Mouse (Mus musculus): ENCODE results near the gene Ifi35.
"Not testable (repeated sequence)": the region's sequence is repeated elsewhere in the genome, so short reads cannot be mapped to it uniquely, and the experiment has no call there.

Gene Ifi35

DNA sequence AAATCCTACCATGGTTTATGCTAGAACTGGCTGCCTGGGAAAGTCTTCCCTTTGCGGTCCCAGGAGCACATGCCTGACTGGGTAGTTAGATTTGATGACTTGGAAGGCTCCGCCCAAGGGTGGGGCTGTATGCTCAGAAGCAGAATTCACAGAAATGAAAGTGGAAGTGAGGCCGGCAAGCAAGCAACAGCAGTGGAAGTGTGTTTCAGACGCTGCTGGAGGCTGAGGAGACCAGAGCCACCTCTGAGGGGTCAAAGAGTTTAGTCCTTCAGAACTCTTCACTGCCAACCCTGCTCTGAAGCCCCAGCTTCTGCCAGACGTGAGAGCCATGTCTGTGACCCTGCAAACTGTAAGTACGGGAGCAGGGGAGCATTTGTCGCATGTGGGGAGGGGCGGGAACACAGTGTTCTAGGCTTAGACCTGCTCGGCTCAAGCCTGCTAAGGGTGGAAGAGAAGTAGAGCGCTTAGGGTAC, at the start of gene Ifi35:
TSS of gene Ifi35 (plus strand) at position 134 of the 473 bp plus-strand sequence.
- no peak for DNase-seq

DNA sequence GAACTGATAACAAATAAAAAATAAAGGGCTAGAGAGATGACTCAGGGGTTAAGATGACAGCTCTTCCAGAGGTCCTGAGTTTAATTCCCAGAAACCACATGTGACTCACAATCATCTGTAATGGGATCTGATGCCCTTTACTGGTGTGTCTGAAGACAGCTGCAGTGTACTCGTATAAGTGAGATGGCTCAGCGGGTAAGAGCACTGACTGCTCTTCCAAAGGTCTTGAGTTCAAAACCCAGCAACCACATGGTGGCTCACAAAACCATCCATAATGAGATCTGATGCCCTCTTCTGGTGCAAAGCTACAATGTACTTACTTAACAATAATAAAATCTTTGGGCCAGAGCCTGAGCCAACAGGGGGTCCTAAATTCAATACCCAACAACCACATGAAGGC, 32.9 kb upstream of the Ifi35 start:
- no peak for DNase-seq

DNA sequence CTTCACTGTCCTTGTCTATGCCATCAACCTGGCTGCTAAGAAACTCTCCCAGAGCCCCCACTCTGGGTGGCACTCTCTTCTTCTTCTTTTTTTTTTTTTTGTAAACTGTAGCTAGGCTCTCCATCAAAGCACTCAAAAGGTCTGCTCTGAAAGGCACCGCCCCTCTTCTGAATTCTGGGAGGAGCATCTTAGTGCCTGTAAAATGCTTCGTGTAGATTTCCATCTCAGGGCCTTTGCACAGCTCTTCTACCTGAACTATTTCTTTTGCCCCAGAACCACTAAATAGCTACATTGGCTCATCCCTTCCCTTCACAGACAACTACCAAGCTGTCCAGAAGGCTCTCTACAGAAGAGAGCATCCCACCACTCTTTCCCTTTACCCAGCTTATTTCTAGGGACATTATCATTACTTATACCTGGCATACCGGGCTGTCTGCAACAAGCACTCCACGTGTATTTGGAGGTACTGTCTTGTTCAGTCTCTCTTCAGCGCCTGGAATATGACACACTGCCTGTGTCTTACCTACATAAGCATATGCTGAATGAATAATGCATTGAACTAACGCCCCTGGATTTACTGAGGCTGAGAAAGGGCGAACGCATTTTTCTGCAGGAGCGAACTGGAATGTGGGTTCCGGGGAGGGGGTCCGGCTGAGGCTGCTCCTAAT, 31.6 kb upstream of the Ifi35 start:
- no peak for DNase-seq

DNA sequence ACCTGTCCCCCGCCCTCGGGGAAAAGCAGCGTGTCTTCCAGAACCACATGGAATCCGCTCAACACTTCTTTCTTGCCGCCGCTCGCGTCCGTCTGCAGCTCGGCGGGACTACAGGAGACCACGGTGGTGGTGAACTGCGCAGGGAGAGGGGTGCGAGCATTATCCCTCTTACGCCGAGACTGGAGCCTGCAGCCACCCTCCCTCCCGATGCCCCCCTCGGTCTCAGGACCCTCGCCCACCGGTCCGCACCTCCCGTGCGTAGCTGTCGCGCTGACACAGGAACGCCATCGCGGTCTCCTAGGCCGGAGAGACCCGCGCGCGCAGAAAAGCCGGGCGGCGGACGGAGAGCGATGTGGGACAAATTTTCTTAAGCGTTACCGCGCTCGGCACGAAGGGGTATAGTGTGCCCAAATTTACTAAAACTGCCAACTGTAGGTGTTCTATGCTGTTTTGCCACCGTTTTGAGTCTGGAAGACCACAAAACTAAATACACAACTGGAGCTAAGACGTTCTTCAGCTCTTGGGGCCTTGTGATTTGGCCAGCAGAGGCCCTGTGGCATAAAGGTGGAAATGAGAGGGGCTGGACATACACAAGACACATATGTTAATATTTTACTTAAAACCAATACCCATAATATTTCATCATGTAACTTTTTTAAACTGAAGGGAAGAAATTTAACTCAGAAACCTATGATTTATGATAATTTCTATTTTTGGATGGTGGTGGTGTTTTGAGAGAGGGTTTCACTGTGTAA, 30.9 kb upstream of the Ifi35 start, which contains the start of gene Aarsd1:
TSS of gene Aarsd1 (minus strand) at position 515 of the 755 bp plus-strand sequence.
- peak; percentile 87 for DNase-seq

DNA sequence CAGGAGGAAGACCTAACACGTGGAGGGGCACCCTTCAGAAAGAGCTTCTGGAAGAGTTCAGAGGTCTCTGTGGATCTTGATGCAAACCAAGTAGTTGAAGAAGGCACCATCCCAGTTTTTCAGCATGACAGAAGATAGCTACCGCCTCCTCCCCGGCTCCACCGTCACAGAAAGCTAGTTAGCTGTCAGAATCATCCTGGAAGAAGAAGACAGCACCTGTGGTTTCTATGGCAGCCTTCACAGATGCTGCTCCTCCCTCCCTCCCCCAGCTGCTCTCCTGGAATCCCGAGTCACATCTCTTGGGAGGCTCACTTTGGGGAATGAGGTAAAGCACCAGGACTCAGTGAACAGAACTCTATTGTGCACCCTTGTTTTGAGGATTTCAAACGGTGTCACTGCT, 29.2 kb upstream of the Ifi35 start:
- DNase-seq = no peak

DNA sequence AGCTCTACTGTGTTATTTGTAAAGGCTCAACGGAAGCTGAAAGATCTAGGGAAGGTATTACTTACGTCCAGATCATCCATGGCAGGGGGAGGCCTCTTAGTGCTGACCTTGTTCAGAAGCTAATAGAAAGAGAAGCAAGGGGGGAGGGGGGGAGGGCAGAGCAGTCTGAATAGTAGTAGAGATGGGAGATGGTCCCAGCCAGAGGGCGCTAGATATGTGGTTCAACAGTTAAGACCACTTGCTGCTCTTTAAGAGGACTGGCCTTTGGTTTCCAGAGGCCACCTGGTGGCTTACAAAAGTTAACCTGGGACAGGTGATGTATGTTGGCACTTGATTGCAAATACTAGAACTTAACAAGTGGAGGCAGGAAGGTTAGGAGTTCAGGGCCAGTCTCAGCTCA, 28.6 kb upstream of the Ifi35 start:
- DNase-seq = no peak

DNA sequence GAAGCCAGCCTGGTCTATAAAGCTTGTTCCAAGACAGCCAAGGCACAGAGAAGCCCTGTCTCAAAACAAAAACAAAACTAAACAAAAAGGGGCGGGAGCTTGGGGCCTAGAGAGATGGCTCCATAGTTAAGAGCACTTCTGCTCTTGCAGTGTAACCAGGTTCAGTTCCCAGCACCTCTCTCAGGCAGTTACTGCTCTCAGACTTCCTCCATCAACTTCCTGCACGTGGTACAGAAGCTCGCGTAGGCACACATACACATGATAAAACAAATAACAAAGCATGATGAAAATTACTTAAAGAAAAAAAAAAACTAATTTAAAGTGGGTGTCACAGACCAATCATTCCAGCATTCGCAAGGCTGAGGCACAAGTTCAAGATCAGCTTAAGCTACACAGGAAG, 28.1 kb upstream of the Ifi35 start:
- no peak for DNase-seq

DNA sequence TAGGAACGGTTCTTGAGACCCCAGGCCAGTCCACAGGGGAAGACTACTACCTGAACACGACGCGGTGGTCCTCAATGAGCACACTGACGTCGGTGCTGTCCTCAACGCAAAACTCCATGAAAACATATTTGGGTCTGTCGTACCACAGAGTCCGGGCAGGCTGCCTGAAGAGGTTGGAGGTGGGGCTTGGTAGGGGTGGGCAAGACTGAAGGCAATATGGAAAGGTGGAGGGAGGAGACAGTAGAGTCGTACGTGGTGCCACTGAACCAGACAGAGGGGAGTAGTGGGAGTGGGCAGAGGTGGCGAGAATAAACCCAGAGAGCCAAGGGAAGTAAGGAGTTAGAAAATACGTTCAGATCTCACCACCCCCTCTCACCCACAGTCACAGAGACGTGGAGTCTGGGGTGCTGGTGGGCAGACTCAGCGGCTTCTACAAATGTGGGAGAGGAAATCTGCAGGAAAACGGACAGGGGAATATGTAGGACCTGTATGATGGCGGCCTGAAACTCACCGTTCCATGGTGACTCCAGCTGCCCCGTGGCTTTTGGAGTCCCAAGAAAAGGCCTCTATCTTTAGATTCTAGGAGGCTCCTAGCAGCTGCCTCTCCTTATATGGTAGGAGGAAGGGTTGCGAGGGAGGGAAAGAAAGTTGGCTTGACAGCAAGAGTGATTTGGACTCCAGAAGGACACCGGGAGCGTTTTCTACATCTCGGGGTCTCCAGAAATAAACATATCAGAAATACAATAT, 23.9 kb upstream of the Ifi35 start, which contains the start of gene Gm27029:
TSS of gene Gm27029 (minus strand) at position 692 of the 747 bp plus-strand sequence.
- peak; percentile 23 for DNase-seq

DNA sequence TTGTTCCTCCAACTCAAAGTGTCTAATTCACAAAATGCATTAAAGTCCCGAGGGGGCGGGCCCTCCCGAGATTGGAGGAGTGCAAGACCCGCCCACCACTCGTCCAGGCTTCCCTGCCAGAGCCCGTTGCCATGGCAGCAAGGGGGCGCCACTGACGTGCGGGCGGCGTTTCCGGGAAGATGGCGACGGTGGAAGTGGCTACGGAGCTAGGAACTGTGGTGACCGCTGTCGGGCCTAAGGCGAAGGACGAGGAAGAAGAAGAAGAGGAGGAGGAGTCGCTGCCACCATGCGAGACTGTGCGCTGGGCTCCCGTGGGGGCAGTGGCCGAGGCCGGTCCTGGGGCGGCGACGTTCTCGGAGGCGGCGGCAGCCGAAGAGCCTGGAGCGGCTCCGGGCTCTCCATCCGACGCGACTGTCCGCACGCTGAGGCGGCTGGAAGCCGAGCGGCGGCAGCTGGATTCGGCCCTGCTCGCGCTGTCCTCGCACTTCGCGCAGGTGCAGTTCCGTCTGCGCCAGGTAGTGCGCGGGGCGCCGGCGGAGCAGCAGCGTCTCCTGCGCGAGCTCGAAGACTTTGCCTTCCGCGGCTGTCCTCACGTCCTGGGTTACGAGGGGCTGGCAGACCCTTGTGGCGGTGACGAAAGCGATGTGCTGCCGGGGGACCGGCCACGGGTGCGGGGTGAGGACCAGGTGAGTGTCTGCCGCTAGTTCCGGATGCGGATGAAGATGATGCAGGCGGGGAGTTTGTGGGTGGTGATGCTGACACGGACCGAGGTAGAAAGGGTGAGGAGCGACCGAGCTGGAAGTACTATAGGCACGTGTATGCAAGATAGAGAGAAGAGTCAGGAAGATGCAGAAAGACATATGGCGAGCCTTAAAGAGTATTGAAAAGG, 23.0 kb upstream of the Ifi35 start, which contains the start of the genes Rundc1 and Ptges3l:
TSS of gene Rundc1 (plus strand) at position 161 of the 889 bp plus-strand sequence.
TSS of gene Ptges3l (minus strand) at position 409 of the 889 bp plus-strand sequence.
- DNase-seq = peak; percentile 95

DNA sequence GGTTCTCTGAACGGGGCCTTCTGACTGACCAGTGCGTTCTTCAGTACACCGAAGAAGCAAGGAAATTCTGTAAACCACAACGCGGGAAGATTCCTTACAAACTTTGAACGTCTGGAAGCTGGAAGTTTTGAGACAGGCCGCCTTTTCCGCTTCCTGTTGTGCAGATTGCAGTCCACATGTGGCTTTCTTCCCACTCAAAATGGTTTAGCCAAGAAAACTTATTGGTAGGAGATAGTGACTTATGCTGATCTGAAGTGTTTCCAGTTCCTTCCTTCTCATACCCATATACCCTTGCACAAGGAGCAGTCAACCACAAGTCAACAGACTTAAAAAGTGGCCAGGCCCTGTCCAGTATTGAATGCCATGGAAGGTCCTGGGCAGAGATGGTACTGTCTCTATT, 22.0 kb upstream of the Ifi35 start:
- no peak for DNase-seq

DNA sequence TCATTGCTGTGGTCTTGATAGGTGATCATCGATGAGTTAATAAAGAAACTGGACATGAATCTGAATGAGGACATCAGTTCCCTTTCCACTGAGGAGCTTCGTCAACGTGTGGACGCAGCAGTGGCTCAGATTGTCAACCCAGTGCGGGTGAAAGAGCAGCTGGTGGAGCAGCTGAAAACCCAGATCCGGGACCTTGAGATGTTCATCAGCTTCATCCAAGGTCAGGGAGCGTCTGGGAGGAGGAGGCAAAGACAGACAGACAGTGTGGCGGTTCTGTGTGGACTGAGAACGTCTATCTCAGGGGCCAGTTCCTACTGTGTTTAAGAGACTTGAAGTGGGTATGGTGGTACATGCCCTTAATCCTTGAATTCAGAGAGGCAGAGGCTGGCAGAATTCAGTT, 16.9 kb upstream of the Ifi35 start:
- DNase-seq = no peak

DNA sequence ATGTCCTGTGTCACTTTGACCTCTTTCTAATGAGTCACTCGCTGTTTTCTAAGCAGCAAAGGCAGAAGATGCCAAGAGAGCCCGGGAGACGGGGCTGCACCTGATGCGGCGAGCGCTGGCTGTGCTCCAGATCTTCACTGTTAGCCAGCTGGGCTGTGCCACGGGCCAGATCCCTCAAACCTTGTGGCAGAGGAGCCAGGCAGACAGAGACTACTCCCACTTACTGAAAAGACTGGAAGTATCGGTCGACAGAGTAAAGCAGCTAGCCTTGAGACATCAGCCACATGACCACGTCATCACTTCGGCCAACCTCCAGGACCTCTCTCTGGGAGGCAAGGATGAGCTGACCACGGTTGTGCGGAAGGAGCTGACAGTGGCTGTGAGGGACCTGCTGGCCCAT, 14.8 kb upstream of the Ifi35 start:
- peak; percentile 65 for DNase-seq

DNA sequence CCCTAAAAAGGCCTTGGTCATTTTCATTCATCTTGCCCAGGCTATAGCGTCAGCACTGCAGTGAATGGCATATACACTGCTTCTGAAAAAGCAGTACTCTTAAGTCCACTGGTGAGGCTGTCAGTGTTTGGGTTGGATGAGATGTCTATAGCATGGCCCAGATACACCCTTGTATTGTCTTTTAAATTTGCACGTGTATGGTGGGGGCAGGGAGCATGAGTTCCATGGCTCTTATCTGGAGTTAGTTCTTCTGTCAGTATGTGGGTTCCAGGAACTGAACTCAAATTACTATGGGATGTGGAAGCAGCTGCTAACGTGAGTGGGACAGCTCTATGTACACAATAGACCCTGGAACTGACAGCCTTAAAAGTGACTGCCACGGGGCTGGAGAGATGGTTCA, 12.4 kb upstream of the Ifi35 start:
- DNase-seq = no peak

DNA sequence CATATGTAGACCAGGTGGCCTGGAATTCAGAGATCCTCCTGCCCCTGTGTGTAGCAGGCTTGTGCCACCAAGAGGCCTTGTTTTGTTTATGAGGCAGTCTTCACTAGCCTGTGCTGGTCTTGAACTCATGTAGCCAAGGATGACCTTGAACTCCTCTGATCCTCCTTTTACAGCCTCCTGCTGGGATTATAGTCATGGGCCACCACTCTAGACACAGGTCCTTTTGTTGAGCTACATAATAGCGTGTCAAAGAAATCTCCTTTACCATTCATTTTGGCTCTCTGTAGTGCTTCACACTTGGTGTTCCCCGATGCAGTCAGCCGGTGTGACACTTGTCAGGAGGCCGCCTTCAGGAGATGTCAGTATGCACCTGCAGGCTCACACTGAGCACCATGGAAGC, 11.3 kb upstream of the Ifi35 start:
- DNase-seq = no peak

DNA sequence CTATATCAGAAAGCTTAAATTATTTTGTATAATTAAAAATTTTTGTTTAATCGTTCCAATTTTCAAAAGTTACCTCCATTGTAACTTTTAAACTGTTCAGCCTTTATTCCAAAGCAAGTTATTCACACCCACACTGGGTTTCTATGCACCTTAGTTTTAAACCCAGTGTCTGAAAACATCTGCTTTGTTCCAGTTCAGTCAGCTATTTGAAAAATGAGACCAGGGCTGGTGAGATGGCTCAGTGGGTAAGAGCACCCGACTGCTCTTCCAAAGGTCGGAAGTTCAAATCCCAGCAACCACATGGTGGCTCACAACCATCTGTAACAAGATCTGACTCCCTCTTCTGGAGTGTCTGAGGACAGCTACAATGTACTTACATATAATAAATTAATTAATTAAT, 10.2 kb upstream of the Ifi35 start:
- not testable (repeated sequence) for DNase-seq

DNA sequence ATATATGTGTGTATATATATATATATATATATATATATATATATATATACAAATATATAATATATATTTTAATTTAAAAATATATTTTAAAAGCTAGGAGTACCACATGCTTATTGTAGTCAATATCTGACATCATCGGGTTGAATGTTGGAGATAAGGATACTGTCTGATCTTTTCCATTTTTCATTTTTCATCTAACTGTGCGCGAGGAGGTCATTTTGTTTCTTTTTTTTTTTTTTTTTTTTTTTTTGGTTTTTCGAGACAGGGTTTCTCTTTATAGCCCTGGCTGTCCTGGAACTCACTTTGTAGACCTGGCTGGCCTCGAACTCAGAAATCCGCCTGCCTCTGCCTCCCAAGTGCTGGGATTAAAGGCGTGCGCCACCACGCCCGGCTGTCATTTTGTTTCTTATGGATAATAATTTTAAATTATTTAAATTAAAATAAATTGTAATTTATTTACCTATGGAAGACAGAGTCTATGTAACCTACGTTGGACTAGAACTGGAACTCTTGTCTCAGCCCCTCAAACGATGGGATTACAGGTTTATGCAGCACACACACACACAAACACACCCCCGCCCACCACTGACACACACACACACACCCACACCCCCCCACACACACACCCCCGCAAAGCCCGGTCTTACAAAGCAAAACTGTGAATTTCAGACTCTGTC, 6.6 kb upstream of the Ifi35 start:
- not testable (repeated sequence) for DNase-seq

DNA sequence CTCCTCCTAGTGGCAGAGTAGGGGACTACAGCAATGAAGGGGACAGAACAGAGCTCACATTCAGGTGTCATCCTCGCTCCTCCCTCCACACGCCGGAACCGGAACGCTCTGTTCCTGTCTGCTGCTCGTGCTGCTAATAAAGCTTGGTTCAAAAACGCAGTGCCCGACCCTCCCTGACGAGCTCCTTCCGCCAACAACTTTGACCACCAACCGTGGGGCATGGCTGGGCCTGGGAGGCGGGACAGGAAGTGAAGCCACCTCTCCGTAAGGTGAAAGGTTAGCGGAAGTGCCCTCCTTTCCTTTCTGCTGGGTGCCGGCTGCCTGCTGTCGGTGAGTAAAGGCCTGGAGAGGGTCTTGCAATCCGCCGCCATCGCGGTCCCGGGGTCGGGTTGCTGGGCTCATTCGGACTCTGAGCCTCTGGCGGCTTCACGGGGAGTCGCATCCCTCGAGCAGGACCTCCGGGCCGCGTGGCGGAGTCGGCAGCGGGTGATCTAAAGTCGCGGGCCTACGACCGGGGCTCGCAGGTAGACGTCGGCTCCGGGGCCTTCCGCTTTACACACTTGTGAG, 6.0 kb upstream of the Ifi35 start, which contains the start of gene Rpl27:
TSS of gene Rpl27 (plus strand) at position 172 of the 567 bp plus-strand sequence.
- DNase-seq = peak; percentile 99

DNA sequence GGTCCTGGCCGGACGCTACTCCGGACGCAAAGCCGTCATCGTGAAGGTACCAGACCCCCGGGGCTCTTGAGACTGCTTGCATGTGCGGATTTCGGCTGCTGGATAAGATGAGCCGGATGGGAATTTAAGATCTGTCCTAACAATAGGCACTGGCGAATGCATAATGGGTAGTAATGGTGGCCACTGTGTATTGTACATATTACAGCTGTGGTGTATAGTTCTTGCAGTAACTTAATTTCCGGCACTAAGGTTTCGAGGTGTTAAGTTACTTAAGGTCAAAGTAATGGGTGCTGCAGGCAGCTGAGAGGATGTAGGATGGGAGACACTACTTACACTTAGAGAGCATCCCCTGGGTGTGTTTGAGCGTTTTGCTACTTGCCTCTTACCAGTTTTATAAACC, 5.4 kb upstream of the Ifi35 start:
- no peak for DNase-seq

DNA sequence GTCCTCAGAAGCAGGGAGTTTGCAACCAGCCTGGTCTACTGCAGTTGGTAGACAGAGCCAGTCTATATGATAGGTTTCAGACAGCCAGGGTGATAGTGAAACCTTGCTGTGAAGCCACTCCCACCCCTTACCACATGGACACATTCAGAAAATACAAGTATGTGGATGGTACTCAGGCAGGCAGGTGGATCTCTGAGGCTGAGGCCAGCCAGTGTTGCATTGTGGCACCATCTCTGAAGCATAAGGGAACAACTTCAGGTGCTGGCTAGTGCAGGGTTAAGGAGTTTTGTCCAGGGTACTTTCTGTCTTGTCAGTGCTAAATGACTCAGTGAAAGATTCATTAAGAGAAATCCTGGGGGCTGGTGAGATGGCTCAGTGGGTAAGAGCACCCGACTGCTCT, 1.9 kb upstream of the Ifi35 start:
- no peak for DNase-seq

DNA sequence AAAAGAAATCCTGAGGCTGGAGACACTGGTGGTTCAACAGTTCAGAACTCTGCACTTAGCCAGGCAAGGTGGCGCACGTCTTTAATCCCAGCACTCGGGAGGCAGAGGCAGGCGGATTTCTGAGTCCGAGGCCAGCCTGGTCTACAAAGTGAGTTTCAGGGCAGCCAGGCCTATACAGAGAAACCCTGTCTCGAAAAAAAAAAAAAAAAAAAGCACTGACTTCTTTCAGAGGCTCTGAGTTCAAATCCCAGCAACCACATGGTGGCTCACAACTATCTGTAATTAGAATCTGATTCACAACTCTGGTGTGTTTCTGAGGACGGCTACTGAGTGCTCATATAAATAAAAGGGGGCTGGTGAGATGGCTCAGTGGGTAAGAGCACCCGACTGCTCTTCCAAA, 1.3 kb upstream of the Ifi35 start:
- not testable (repeated sequence) for DNase-seq

DNA sequence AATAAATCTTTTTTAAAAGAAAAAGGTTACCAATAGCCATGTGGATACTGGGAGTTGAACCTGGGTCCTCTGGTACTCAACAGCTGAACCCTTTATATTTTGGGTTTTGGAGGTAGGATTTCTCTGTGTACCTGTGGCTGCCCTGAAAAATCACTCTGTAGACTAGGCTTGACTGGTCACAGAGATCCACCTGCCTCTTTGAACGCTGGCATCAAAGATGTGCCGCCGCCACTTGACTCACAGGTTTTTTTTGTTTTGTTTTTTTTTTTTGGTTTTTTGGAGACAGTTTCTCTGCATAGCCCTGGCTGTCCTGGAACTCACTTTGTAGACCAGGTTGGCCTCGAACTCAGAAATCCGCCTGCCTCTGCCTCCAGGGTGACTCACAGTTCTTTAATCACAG, 421 bp upstream of the Ifi35 start:
- DNase-seq = no peak
